Mouse (Mus musculus) liver, embryonic 14 days (tissue): Measurements from ENCODE around the gene Exd2. TPM values are rescaled to one million over a fixed set of nuclear protein-coding genes. Genes with fewer than 3 reads are reported as not detected.

Source experiments
- polyA plus RNA-seq: library from polyadenylated mRNA; depleted of rRNA; stranded (reverse); fragments of >200 nt; gene quantifications from 2 replicates; pipeline ENCODE4 v1.2.3, GENCODE M21; 2012; rRNA removed

Gene Exd2
- 4.5 and 4.7 TPM in 2 replicates for polyA plus RNA-seq

GRCm38 (mm10) chr12:80462942-80463651, at the start of gene Exd2:
TSS of gene Exd2 (plus strand) at chr12:80463095.

GRCm38 (mm10) chr12:80436336-80436976, 26.4 kb upstream of the Exd2 start, which contains the start of gene Dcaf5:
TSS of gene Dcaf5 (minus strand) at chr12:80436601.

GRCm38 (mm10) chr12:80517977-80518376, 55.1 kb downstream of the Exd2 start, which contains the start of gene Galnt16:
TSS of gene Galnt16 (plus strand) at chr12:80518277.

Other genes starting within 250 kb of the Exd2 start
- gene Actn1, start 202.7 kb upstream of the Exd2 start, polyA plus RNA-seq, result 13.1 and 14.6 TPM in 2 replicates
- gene Dcaf5, start 26.5 kb upstream of the Exd2 start, polyA plus RNA-seq, result 3.4 and 4.1 TPM in 2 replicates
- 0.01 and 0.17 TPM in 2 replicates for gene Galnt16, start 55.2 kb downstream of the Exd2 start, polyA plus RNA-seq
- 9.1 and 10.7 TPM in 2 replicates for gene Slc39a9, start 180.8 kb downstream of the Exd2 start, polyA plus RNA-seq
- gene Erh, start 181.2 kb downstream of the Exd2 start, polyA plus RNA-seq, result 160 and 161 TPM in 2 replicates
- 0.16 and 0.19 TPM in 2 replicates for gene Plekhd1, start 229.5 kb downstream of the Exd2 start, polyA plus RNA-seq